Mouse (Mus musculus) liver, postnatal 0 days (tissue): ENCODE measurements around the gene Hepacam2.

Experiments
- CTCF ChIP-seq: sonication (generic); IDR thresholded peaks from 2 replicates; pipeline ENCODE4 v1.5.1; 2016; ENCODE audit warnings: antibody characterized with exemption, low read depth
- EP300 ChIP-seq: IDR thresholded peaks from 2 replicates; pipeline ENCODE4 v1.6.1; 2016; ENCODE audit warnings: antibody characterized with exemption, low read depth, mild to moderate bottlenecking

GRCm38 (mm10) chr6:3468627-3469026 lies 29.5 kb downstream of the Hepacam2 start:
- TF ChIP-seq CTCF (no peak), EP300 (no peak)
